Mouse (Mus musculus) spleen, postnatal 36 days (tissue): ENCODE data around the gene Fndc3b.
"Not testable (repeated sequence)": the region's sequence is repeated elsewhere in the genome, so short reads cannot be mapped to it uniquely, and the experiment has no call there.

ENCODE experiments used
- DNase-seq, 2 experiments: peaks; one replicate each; pipeline ENCODE4 v3.0.0; 2022; ENCODE audit warnings: low spot score in 2 of 2, mixed read lengths in 1 of 2

The Fndc3b gene

DNA sequence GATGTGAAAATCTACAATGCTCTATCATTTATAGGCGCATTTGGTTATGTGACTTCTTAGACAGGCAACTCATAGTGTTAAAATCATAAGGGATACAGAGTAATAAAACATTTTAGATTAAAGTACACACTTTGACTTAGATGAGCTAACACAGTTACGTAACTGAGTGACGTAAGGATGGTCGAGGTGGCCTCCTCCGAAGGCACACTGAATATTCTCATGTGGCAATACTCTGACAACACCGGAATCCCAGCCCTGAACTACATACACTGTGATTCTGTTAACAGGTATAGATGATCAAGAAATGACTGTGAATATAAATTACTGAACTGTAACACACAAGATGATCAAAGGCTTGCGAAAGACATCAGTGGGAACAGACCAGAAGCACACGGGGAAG lies 292.5 kb downstream of the Fndc3b start:
- no peak for DNase-seq

DNA sequence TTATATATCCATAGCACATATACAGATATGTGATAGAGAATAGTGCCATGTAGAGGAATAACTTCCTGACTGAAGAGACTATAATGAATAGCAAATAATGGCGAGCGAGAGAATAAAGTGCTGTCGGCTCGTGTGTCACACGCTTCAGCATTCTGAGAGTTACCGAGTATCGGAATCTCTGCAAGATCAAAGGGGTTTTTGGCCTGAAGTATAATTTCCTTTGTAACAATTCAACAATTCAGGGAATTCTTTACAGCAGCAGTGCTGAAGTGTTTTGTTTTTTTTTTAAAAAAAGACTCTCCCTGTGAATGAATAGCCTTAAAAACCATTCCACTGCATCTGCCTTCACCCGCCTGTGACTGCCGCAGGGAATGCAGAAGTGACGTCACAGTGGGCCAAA lies 294.3 kb downstream of the Fndc3b start:
- DNase-seq = no peak

DNA sequence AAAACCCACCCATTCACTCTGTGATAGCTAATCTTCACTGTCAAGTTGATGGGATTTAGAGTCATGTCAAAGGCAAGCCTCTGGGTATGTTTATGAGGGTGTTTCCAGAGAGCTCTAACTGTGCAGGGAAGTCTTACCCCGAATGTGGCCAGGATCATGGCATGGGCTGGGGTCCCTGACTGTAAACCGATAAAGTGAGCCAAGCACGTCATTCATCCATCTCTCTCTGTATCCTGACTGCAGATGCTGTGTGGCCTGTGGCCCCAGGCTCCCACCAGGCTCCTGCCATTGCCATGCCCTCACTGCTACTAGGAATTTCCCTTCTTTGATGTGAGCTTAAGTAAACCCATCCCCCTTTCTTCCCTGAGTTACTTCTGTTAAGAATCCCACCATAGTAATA lies 297.5 kb downstream of the Fndc3b start:
- DNase-seq = no peak

GRCm38 (mm10) chr3:27411286-27411685 lies 299.8 kb downstream of the Fndc3b start:
- DNase-seq = no peak

GRCm38 (mm10) chr3:27408564-27408963 lies 302.5 kb downstream of the Fndc3b start:
- no peak for DNase-seq

GRCm38 (mm10) chr3:27406440-27406839 lies 304.7 kb downstream of the Fndc3b start:
- DNase-seq = no peak

DNA sequence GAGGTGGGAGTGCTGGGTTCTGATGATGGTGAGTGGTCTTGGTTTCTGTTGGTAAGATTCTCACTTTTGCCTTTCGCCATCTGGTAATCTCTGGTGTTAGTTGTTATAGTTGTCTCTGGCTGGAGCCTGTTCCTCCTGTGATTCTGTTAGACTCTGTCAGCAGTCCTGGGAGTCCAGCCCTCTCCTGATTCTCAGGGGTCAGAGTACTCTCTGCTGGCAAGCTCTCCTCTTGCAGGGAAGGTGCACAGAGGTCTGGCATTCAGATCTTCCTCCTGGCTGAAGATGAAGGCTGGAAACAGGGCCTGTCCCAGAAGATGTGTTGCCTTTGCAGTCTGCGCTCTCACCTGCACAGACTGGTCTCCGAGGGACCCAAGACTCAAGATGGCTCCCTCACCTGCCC lies 310.1 kb downstream of the Fndc3b start:
- DNase-seq = not testable (repeated sequence)

GRCm38 (mm10) chr3:27389923-27390322 lies 321.2 kb downstream of the Fndc3b start:
- no peak for DNase-seq

- no peak for DNase-seq
Measured at GRCm38 (mm10) chr3:27384836-27385235, 326.3 kb downstream of the Fndc3b start.

DNA sequence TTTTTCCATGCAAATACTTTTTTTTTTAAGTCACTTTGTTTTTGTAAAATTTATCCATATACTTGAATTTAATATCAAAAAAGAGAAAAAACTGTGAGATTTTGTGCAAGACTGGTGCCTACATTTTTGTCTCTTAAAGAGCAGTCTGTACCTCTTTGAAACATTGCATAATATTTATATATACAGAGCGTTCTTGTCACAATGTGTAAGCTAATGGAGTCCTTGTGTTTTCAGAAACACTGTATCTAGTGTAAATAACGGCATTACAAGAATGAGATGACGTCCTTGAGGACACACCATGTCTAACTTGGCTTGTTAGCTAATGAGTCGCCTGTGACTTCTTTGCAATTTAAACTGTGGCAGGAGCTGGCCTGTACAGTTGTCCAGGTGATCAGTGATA lies 333.2 kb downstream of the Fndc3b start:
- DNase-seq = no peak

GRCm38 (mm10) chr3:27374396-27374795 lies 336.7 kb downstream of the Fndc3b start:
- DNase-seq = no peak

GRCm38 (mm10) chr3:27371725-27372650 lies 339.1 kb downstream of the Fndc3b start:
- no peak for DNase-seq

DNA sequence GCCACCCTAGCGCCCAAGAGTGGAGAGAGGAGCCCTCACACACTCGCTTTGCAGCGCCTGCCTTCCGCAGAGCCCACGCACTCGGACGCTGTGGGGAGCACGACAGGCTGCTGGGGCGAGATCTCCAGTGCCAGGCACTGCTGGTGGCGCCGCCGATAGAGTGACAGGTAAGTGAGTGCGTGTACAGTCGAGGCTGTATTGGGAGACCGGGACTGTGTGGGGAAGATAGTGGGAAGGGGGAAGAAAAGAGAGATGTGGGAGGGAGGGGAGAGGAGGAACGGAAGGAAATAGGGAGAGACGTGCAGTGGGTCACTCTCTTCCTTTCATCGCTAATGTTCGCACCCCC lies 339.9 kb downstream of the Fndc3b start, which contains the start of gene Ghsr:
Ghsr (plus strand) TSS at position 76 of the 346 bp plus-strand sequence.
- no peak for DNase-seq

DNA sequence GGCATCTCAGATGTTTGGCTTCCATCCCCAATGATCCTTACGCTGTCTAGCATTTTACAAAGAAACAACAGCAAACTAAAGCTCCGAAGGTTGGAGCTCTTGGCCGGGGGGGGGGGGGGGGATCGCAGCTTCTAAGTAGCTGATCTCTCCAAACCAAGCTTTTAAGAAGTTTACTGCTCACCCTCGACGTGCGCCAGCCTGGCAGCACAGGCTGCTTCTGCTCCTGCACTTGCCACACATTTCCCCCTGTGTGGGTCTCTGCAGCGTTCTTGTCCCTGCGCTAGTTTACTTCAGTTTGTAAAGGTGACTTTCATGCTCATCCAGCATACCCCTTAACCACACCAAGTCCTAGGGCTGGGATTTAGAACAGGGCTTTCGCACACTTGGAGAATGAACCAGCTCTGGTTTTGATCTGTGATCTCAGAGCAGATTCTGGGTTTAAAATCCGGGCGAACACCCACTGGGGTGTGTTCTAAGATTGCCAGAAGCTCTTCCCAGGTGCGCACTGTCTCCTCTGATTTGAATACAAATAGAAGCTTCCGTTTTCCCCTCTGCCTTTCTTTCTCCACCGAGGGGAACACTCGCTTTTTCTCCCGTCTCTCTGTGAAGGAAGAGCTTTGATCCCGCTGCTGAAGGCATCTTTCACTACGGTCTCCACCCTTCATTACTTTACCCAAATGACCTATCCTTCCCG lies 340.4 kb downstream of the Fndc3b start:
- DNase-seq = no peak

DNA sequence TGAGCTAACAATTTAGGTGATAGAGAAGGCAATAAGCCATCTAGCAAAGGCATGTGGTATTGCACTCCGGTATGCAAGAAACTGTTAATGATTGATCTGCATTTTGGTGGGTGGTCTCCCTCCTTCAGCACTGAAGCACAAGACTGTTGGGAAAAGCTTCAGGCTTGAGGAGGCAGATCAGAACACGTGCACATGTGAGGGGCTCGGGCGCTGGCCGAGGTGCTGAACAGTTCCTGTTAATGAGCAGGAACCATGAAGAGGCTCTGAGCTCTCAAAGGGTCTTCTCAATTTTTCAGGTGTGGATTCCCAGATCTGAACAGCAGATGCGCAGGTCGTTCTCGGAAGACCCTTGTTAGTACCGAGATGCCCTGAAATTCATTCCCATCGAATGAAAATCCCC lies 341.0 kb downstream of the Fndc3b start:
- DNase-seq = no peak
